Mouse (Mus musculus): ENCODE results near the gene Ssxb3. TPM values are rescaled to one million over a fixed set of nuclear protein-coding genes. Genes with fewer than 3 reads are reported as not detected.

The Ssxb3 gene
- not detected in 2 replicates for polyA plus RNA-seq (2021; fragmentation: Nextera tagmentation)
- long read RNA-seq, experiment 1: 0 reads
- long read RNA-seq, experiment 2: 0 reads

GRCm38 (mm10) chrX:8591716-8592115 lies at the start of gene Ssxb3:
Gene Ssxb3 (minus strand): TSS chrX:8591816.

GRCm38 (mm10) chrX:8548155-8548554 lies 43.5 kb downstream of the Ssxb3 start, which contains the start of gene Ssxb6:
Gene Ssxb6 (minus strand): TSS chrX:8548255.

Other genes with a start within 250 kb of the Ssxb3 start
- gene Ssxb9, start 224.8 kb downstream of the Ssxb3 start, polyA plus RNA-seq (2021; fragmentation: Nextera tagmentation): not detected in 2 replicates
- not detected in 2 replicates for gene Ssxb1, start 178.5 kb downstream of the Ssxb3 start, polyA plus RNA-seq (2021; fragmentation: Nextera tagmentation)
- not detected in 2 replicates for gene Ssxb2, start 130.1 kb downstream of the Ssxb3 start, polyA plus RNA-seq (2021; fragmentation: Nextera tagmentation)
- not detected in 2 replicates for gene Gm14459, start 66.9 kb downstream of the Ssxb3 start, polyA plus RNA-seq (2021; fragmentation: Nextera tagmentation)
- gene Ssxb6, start 43.6 kb downstream of the Ssxb3 start, polyA plus RNA-seq (2021; fragmentation: Nextera tagmentation): not detected in 2 replicates
- not detected in 2 replicates for gene Ssxb8, start 99.0 kb upstream of the Ssxb3 start, polyA plus RNA-seq (2021; fragmentation: Nextera tagmentation)
- not detected in 2 replicates for gene Ssx9, start 156.6 kb upstream of the Ssxb3 start, polyA plus RNA-seq (2021; fragmentation: Nextera tagmentation)
- not detected in 2 replicates for gene Ssxb5, start 211.9 kb upstream of the Ssxb3 start, polyA plus RNA-seq (2021; fragmentation: Nextera tagmentation)